Mouse (Mus musculus): ENCODE measurements at regions not wholly inside any gene's neighbourhood (a gene's known extent, or its start where the extent isn't known, plus 50 kb on each side); places are given as distances from the start of the nearest gene placed in this dataset.

DNA sequence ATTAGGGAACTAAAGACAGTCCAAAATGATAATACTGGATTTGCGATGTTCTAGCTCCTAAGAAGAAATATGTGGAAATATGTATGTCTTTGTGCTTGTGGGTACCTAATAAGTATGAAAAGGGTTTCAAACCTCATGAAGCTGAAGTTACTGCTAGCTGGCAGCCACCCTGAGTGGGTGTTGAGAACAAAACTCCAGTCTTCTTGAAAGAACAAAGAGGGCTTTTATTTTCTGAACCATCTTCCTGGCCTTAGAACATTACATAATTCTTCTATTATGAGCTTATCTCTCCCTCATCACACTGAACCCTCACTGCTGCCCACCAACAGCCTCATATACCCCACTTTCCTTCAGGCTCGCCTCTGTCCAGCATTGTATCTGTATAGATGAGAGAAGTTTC lies 905.6 kb upstream of the Slc10a2 start:
- no peak for TF ChIP-seq CTCF (IDR thresholded peaks at IDR 0.05; ENCODE audit: borderline replicate concordance, insufficient read depth, low read length)
- no peak for TF ChIP-seq POLR2A (IDR thresholded peaks at IDR 0.05; ENCODE audit: low read depth, low read length)

All from embryonic fibroblast, embryonic 13.5 days (primary cell).